Mouse (Mus musculus) E14TG2a.4 (cell line): ENCODE measurements at regions not wholly inside any gene's neighbourhood (a gene's known extent, or its start where the extent isn't known, plus 50 kb on each side); places are given as distances from the start of the nearest gene placed in this dataset.

ENCODE experiments used
- H3K27me3 ChIP-seq: 2 replicates; pipeline ENCODE4 v1.6.1; 2014; ENCODE audit warnings: low read length, control low read depth; ENCODE audit not compliant: insufficient read depth
- H3K36me3 ChIP-seq: 2 replicates; pipeline ENCODE4 v1.6.1; 2014; ENCODE audit warnings: low read length, control low read depth; ENCODE audit not compliant: insufficient read depth
- H3K4me1 ChIP-seq: replicated peaks from 2 replicates; pipeline ENCODE4 v1.6.1; 2014; ENCODE audit warnings: low read depth, low read length, control low read depth
- H3K4me3 ChIP-seq: replicated peaks from 2 replicates; pipeline ENCODE4 v1.5.1; 2014; ENCODE audit warnings: mild to moderate bottlenecking, low read length
- H3K9me3 ChIP-seq: 2 replicates; pipeline ENCODE4 v1.6.1; 2014; ENCODE audit warnings: low read length, control low read depth
- CTCF ChIP-seq: conservative IDR thresholded peaks from 2 replicates; pipeline ENCODE4 v1.5.1; 2014; ENCODE audit warnings: low read length
- NANOG ChIP-seq: IDR thresholded peaks from 2 replicates; pipeline ENCODE4 v1.6.1; 2014; ENCODE audit warnings: borderline replicate concordance, low read length, mixed read lengths
- POU5F1 ChIP-seq: IDR thresholded peaks from 2 replicates; pipeline ENCODE4 v1.6.1; 2014; ENCODE audit warnings: low read length, borderline replicate concordance

- no peak overlapping the region for H3K4me3 ChIP-seq
- peaks cover 18% of the 10 kb centered on the region for H3K4me1 ChIP-seq
- TF ChIP-seq CTCF (no peak), NANOG (no peak), POU5F1 (no peak)
- peaks cover 3% of the 10 kb centered on the region; the same call in 1 of the 2 replicates for H3K36me3 ChIP-seq
- peaks cover 38% of the 10 kb centered on the region for H3K9me3 ChIP-seq
- no peaks in the 10 kb centered on the region for H3K27me3 ChIP-seq
Observed at GRCm38 (mm10) chr5:64722211-64722610, 81.0 kb upstream of the Klf3 start.

- TF ChIP-seq CTCF (no peak), NANOG (no peak), POU5F1 (no peak)
- Histone ChIP-seq H3K4me3 (no peak overlapping the region), H3K9me3 (peaks cover 24% of the 10 kb centered on the region), H3K27me3 (no peaks in the 10 kb centered on the region), H3K4me1 (peaks cover 55% of the 10 kb centered on the region), H3K36me3 (peaks cover 3% of the 10 kb centered on the region; the same call in 1 of the 2 replicates)
Observed at GRCm38 (mm10) chr5:64727847-64728246, 75.3 kb upstream of the Klf3 start.

GRCm38 (mm10) chr5:64732356-64732755 lies 70.8 kb upstream of the Klf3 start:
- TF ChIP-seq POU5F1 = no peak
- TF ChIP-seq NANOG = no peak
- TF ChIP-seq CTCF = no peak
- no peaks in the 10 kb centered on the region for H3K36me3 ChIP-seq
- no peaks in the 10 kb centered on the region for H3K9me3 ChIP-seq
- peaks cover 46% of the 10 kb centered on the region for H3K4me1 ChIP-seq
- H3K27me3 ChIP-seq = no peaks in the 10 kb centered on the region
- H3K4me3 ChIP-seq = no peak overlapping the region

GRCm38 (mm10) chr5:64736985-64737384 lies 66.2 kb upstream of the Klf3 start:
- Histone ChIP-seq H3K4me3 (no peak overlapping the region), H3K27me3 (no peaks in the 10 kb centered on the region), H3K36me3 (no peaks in the 10 kb centered on the region), H3K4me1 (peaks cover 57% of the 10 kb centered on the region), H3K9me3 (peaks cover 12% of the 10 kb centered on the region)
- TF ChIP-seq POU5F1 (no peak), CTCF (no peak), NANOG (no peak)

GRCm38 (mm10) chr5:64738096-64738780 lies 65.0 kb upstream of the Klf3 start:
- Histone ChIP-seq H3K4me1 (peaks cover 48% of the 10 kb centered on the region), H3K36me3 (no peaks in the 10 kb centered on the region), H3K27me3 (no peaks in the 10 kb centered on the region), H3K4me3 (peak overlapping the region; percentile 61), H3K9me3 (peaks cover 20% of the 10 kb centered on the region)
- no peak; the same call in 1 of the 2 replicates for TF ChIP-seq NANOG
- no peak; the same call in 1 of the 2 replicates for TF ChIP-seq POU5F1
- no peak for TF ChIP-seq CTCF

- TF ChIP-seq NANOG = no peak
- no peak for TF ChIP-seq POU5F1
- TF ChIP-seq CTCF = no peak
Observed at GRCm38 (mm10) chr5:64738781-64739310, 64.3 kb upstream of the Klf3 start.

GRCm38 (mm10) chr5:64739311-64740261 lies 63.6 kb upstream of the Klf3 start:
- peaks cover 32% of the 10 kb centered on the region for H3K9me3 ChIP-seq
- H3K4me3 ChIP-seq = peak overlapping the region; percentile 61; the same call in 1 of the 2 replicates
- peaks cover 48% of the 10 kb centered on the region for H3K4me1 ChIP-seq
- H3K27me3 ChIP-seq = no peaks in the 10 kb centered on the region
- H3K36me3 ChIP-seq = no peaks in the 10 kb centered on the region
- no peak for TF ChIP-seq NANOG
- TF ChIP-seq CTCF = no peak
- TF ChIP-seq POU5F1 = no peak

More at GRCm38 (mm10) chr5:64738781-64739310, 64.3 kb upstream of the Klf3 start:
- peaks cover 25% of the 10 kb centered on the region for H3K9me3 ChIP-seq
- no peaks in the 10 kb centered on the region for H3K36me3 ChIP-seq
- peak overlapping the region; percentile 61 for H3K4me3 ChIP-seq
- H3K4me1 ChIP-seq = peaks cover 48% of the 10 kb centered on the region
- no peaks in the 10 kb centered on the region for H3K27me3 ChIP-seq

- H3K27me3 ChIP-seq = no peaks in the 10 kb centered on the region
- TF ChIP-seq POU5F1 (no peak), NANOG (no peak), CTCF (no peak)
Observed at GRCm38 (mm10) chr5:64744041-64744440, 59.1 kb upstream of the Klf3 start.

More at GRCm38 (mm10) chr5:64744041-64744440, 59.1 kb upstream of the Klf3 start:
- no peak overlapping the region for H3K4me3 ChIP-seq
- no peaks in the 10 kb centered on the region for H3K36me3 ChIP-seq
- H3K4me1 ChIP-seq = peaks cover 39% of the 10 kb centered on the region
- peaks cover 41% of the 10 kb centered on the region for H3K9me3 ChIP-seq
